Mouse (Mus musculus) testis, adult 2 months (tissue): ENCODE measurements at regions not wholly inside any gene's neighbourhood (a gene's known extent, or its start where the extent isn't known, plus 50 kb on each side); places are given as distances from the start of the nearest gene placed in this dataset.

ENCODE experiments used
- CTCF ChIP-seq: fragments of 200-500 bp; IDR thresholded peaks from 2 replicates; pipeline ENCODE4 v1.5.1; 2012; ENCODE audit warnings: low read depth, mild to moderate bottlenecking, inconsistent platforms, low read length, moderate library complexity; ENCODE audit not compliant: control insufficient read depth, insufficient read depth, insufficient replicate concordance
- POLR2A ChIP-seq: fragments of 200-500 bp; IDR thresholded peaks from 2 replicates; pipeline ENCODE4 v1.6.1; 2012; ENCODE audit warnings: low read depth, mild to moderate bottlenecking, inconsistent platforms, low read length, moderate library complexity; ENCODE audit not compliant: control insufficient read depth

DNA sequence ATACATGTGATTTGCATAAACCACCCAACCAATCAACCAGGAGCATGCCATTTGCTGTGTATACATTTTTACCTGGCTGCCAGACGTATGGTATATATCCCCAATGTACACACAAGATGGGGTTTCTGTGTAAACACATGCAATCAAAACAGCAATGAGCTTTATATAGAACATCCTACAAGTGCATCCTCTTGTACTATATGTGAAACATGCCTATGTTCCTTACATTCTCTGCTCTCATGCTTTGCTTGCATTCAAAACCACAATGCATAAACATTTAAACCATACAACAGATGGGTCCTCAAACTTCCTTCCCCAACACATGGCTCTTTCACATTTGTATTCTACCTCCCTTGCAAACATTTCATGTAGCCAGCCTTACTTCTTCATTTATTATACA, 2968.9 kb upstream of the Lrrc6 start:
- no peak for TF ChIP-seq POLR2A
- TF ChIP-seq CTCF = no peak
